Mouse (Mus musculus) stomach, postnatal 0 days (tissue): ENCODE data around the gene Fam214a.

Experiments
- CTCF ChIP-seq: IDR thresholded peaks from 2 replicates; pipeline ENCODE4 v1.5.1; 2016; ENCODE audit warnings: antibody characterized with exemption, low read depth, mild to moderate bottlenecking, moderate library complexity
- EP300 ChIP-seq: optimal IDR thresholded peaks from 2 replicates; pipeline ENCODE3; 2016; ENCODE audit warnings: antibody characterized with exemption

DNA sequence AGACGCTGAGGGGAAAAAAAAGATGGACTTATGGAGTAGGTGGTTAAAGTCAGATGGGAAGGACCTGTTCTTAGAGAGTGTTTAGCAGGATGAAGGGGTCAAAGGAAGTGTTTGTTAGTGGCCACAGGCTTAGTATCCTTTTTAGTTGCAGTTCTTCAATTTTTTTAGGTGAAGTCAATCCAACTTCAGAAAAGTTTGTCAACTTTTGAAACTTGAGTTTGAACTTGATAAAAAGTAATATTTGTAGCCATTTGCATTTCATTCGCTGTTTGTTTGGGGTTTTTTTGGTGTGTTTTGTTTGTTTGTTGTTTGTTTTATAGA, 1.2 kb downstream of the Fam214a start:
- TF ChIP-seq CTCF (no peak), EP300 (no peak)
